Mouse (Mus musculus) MEL (cell line): Measurements from ENCODE around the gene Naaladl2.
A peak's percentile ranks its signal among the peaks of the same experiment; 100 is the strongest.

Experiments used
- CHD1 ChIP-seq: IDR thresholded peaks from 2 replicates; pipeline ENCODE4 v1.6.1; 2012; ENCODE audit warnings: low read depth, mild to moderate bottlenecking, inconsistent platforms, low read length, improper control_type of control experiment
- CTCF ChIP-seq, 3 experiments: IDR thresholded peaks in 2 of 3; conservative IDR thresholded peaks in 1 of 3; 2 replicates each; pipeline ENCODE4 v1.5.1; 2011 to 2012; ENCODE audit warnings: low read length in 3 of 3, low read depth in 2 of 3, mild to moderate bottlenecking in 2 of 3, improper control_type of control experiment in 1 of 3, inconsistent platforms in 1 of 3, mixed read lengths in 1 of 3, moderate library complexity in 1 of 3; ENCODE audit not compliant: control insufficient read depth in 1 of 3, insufficient read depth in 1 of 3, poor library complexity in 1 of 3, severe bottlenecking in 1 of 3
- RCOR1 ChIP-seq: IDR thresholded peaks from 2 replicates; pipeline ENCODE4 v1.6.1; 2012; ENCODE audit warnings: low read depth, mild to moderate bottlenecking, inconsistent platforms, low read length, improper control_type of control experiment
- TCF12 ChIP-seq: IDR thresholded peaks from 2 replicates; pipeline ENCODE4 v1.6.1; 2014; ENCODE audit warnings: low read depth, mild to moderate bottlenecking, inconsistent platforms, low read length, improper control_type of control experiment, moderate library complexity
- ZC3H11A ChIP-seq: IDR thresholded peaks from 2 replicates; pipeline ENCODE4 v1.6.1; 2012; ENCODE audit warnings: low read depth, mild to moderate bottlenecking, inconsistent platforms, low read length, improper control_type of control experiment

GRCm38 (mm10) chr3:23972747-23973667, 1171.1 kb downstream of the Naaladl2 start:
- TF ChIP-seq CHD1 (no peak), CTCF (IDR thresholded peaks at IDR 0.05 in 2 of 3, conservative IDR thresholded peaks at IDR 0.05 in 1 of 3; ENCODE audit: control insufficient read depth in 1 of 3, insufficient read depth in 1 of 3, low read depth in 2 of 3, low read length in 3 of 3, poor library complexity in 1 of 3, severe bottlenecking in 1 of 3) (no peak), ZC3H11A (no peak), RCOR1 (peak; percentile 70), TCF12 (peak; percentile 89)
